Mouse (Mus musculus) cerebral cortex, adult 2 months (tissue): ENCODE results near the gene Btaf1.

Experiments
- WGBS: fragments of 180-500 bp; shearing (Covaris S2); methylation state at CpG from one replicate; pipeline ENCODE4 v1.1.7; 2018; 5-methylcytosine and 5-hydroxymethylcytosine counted together

Gene Btaf1

GRCm38 (mm10) chr19:36922936-36923335, 2.9 kb upstream of the Btaf1 start:
- WGBS: 67% methylated on average over 3 of the region's 3 CpGs

GRCm38 (mm10) chr19:36926553-36927236, 816 bp downstream of the Btaf1 start:
- under 1% methylated on average over 26 of the region's 26 CpGs for WGBS

GRCm38 (mm10) chr19:36927800-36928361, 2.0 kb downstream of the Btaf1 start:
- WGBS: 46% methylated on average over 6 of the region's 6 CpGs

- WGBS: 50% methylated on average over 2 of the region's 2 CpGs
Measured at GRCm38 (mm10) chr19:36932613-36933012, 6.7 kb downstream of the Btaf1 start.

- 93% methylated on average over 4 of the region's 4 CpGs for WGBS
Measured at GRCm38 (mm10) chr19:36936285-36936684, 10.4 kb downstream of the Btaf1 start.

GRCm38 (mm10) chr19:36940064-36940463, 14.2 kb downstream of the Btaf1 start:
- 55% methylated on average over 1 of the region's 1 CpGs for WGBS

- 74% methylated on average over 4 of the region's 4 CpGs for WGBS
Measured at GRCm38 (mm10) chr19:36953637-36954206, 27.8 kb downstream of the Btaf1 start.

- 74% methylated on average over 4 of the region's 4 CpGs for WGBS
Measured at GRCm38 (mm10) chr19:36958331-36958730, 32.5 kb downstream of the Btaf1 start.

GRCm38 (mm10) chr19:36961320-36961719, 35.4 kb downstream of the Btaf1 start:
- 92% methylated on average over 1 of the region's 1 CpGs for WGBS

- 90% methylated on average over 6 of the region's 6 CpGs for WGBS
Measured at GRCm38 (mm10) chr19:36962544-36963260, 36.8 kb downstream of the Btaf1 start.

- 94% methylated on average over 5 of the region's 5 CpGs for WGBS
Measured at GRCm38 (mm10) chr19:37004557-37004956, 78.7 kb downstream of the Btaf1 start.

- 94% methylated on average over 3 of the region's 3 CpGs for WGBS
Measured at GRCm38 (mm10) chr19:37009878-37010281, 84.0 kb downstream of the Btaf1 start.

- WGBS: 89% methylated on average over 6 of the region's 6 CpGs
Measured at GRCm38 (mm10) chr19:37013461-37013860, 87.6 kb downstream of the Btaf1 start.

- WGBS: 95% methylated on average over 8 of the region's 8 CpGs
Measured at GRCm38 (mm10) chr19:37014173-37014939, 88.5 kb downstream of the Btaf1 start.

GRCm38 (mm10) chr19:37016890-37017289, 91.0 kb downstream of the Btaf1 start:
- WGBS: 55% methylated on average over 6 of the region's 6 CpGs

GRCm38 (mm10) chr19:37018411-37018810, 92.5 kb downstream of the Btaf1 start:
- 15% methylated on average over 26 of the region's 26 CpGs for WGBS

GRCm38 (mm10) chr19:37018931-37019330, 93.1 kb downstream of the Btaf1 start:
- 63% methylated on average over 5 of the region's 5 CpGs for WGBS

- WGBS: 24% methylated on average over 5 of the region's 5 CpGs
Measured at GRCm38 (mm10) chr19:37020531-37020930, 94.7 kb downstream of the Btaf1 start.

- 53% methylated on average over 11 of the region's 11 CpGs for WGBS
Measured at GRCm38 (mm10) chr19:37020951-37021350, 95.1 kb downstream of the Btaf1 start.

- WGBS: 71% methylated on average over 5 of the region's 5 CpGs
Measured at GRCm38 (mm10) chr19:37022146-37022545, 96.3 kb downstream of the Btaf1 start.

- WGBS: 51% methylated on average over 13 of the region's 13 CpGs
Measured at GRCm38 (mm10) chr19:37025839-37026319, 100.0 kb downstream of the Btaf1 start.

GRCm38 (mm10) chr19:37026408-37026807, 100.5 kb downstream of the Btaf1 start:
- WGBS: 73% methylated on average over 11 of the region's 11 CpGs
